ENCODE assay signal across 9 mouse cellular contexts in the genomic region with DNA sequence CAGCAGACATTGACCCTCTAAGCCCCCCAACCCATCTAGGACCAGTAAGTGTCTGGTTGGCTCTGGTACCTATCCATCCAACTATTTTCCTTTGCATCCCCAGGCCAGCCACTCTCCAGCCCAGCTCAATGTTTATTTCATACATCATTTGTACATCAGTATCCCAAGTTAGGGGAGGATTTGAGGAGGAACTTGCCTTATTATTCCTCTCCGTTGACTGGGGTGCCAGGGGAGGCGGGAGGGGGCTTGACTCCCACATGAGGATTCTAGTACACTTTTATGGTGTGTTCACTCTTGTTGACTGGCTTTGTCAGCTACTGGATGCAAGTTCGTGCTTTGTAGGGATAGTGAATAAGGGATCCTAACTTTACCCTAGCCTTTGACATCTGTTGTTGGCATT. TPM values are rescaled to one million over a fixed set of nuclear protein-coding genes. Genes with fewer than 3 reads are reported as not detected.
DNase-seq lines count a peak whose midpoint lies in the region; ATAC-seq and TF ChIP-seq lines count a peak whose summit lies in the region.
"Had no signal": no experiment of that assay in that cellular context is flagged by ENCODE, and none has a peak within 500 bp of the region (broad histone marks: within the 10 kb centered on the region; RNA-seq: fewer than 3 reads in every experiment).

No protein-coding gene starts in this region.

- H3K36me3 ChIP-seq in erythroblast, embryonic 14.5 days (ENCODE audit: control insufficient read depth): peaks cover 29% of the 10 kb centered on the region
- no peaks in the 10 kb centered on the region for H3K36me3 ChIP-seq in testis, adult 2 months (ENCODE audit: control insufficient read depth, insufficient read depth, low read length)
- H3K36me3 ChIP-seq in limb, embryonic 14.5 days (ENCODE audit: control insufficient read depth, insufficient read depth, low read length): 0 out of 2 replicates have a peak, but pooled peaks cover 10% of the 10 kb centered on the region
- no peaks in the 10 kb centered on the region for H3K36me3 ChIP-seq in stomach, embryonic 16.5 days (ENCODE audit: control insufficient read depth, insufficient read depth, low read length)

- no peak for ATAC-seq in erythroblast, adult 5-6 weeks (replicated peaks; ENCODE audit: low FRiP score, poor library complexity, severe bottlenecking)
- no peak for ATAC-seq in limb, embryonic 14.5 days (ENCODE audit: low FRiP score, low read depth)
- no peak for ATAC-seq in stomach, embryonic 16.5 days (ENCODE audit: insufficient read depth, low FRiP score)

- H3K9me3 ChIP-seq in erythroblast, embryonic 14.5 days (ENCODE audit: control insufficient read depth, low read length): no peaks in the 10 kb centered on the region
- no peaks in the 10 kb centered on the region for H3K9me3 ChIP-seq in limb, embryonic 14.5 days (ENCODE audit: control insufficient read depth, low read length)
- H3K9me3 ChIP-seq in stomach, embryonic 16.5 days (replicated peaks; ENCODE audit: control insufficient read depth, low read length): no peaks in the 10 kb centered on the region

- H3K27me3 ChIP-seq in erythroblast, embryonic 14.5 days (ENCODE audit: control insufficient read depth): no peaks in the 10 kb centered on the region
- H3K27me3 ChIP-seq in testis, adult 2 months (ENCODE audit: control insufficient read depth, insufficient read depth, low read length): no peaks in the 10 kb centered on the region
- H3K27me3 ChIP-seq in limb, embryonic 14.5 days (ENCODE audit: control insufficient read depth, insufficient read depth, low read length): no peaks in the 10 kb centered on the region
- H3K27me3 ChIP-seq in stomach, embryonic 16.5 days (ENCODE audit: control insufficient read depth, insufficient read depth, low read length): no peaks in the 10 kb centered on the region

- peak overlapping the region; percentile 97; the same call in 1 of the 2 replicates for H3K9ac ChIP-seq in limb, embryonic 14.5 days (ENCODE audit: low read depth, low read length, severe bottlenecking)
- H3K9ac ChIP-seq in stomach, embryonic 16.5 days (ENCODE audit: low read length): peak overlapping the region; percentile 99

- H3K4me2 ChIP-seq in limb, embryonic 14.5 days (replicated peaks; ENCODE audit: low read depth, low read length, severe bottlenecking): peak overlapping the region; percentile 91
- H3K4me2 ChIP-seq in stomach, embryonic 16.5 days (ENCODE audit: low read depth, low read length): peak overlapping the region; percentile 89

- peaks cover 56% of the 10 kb centered on the region for H3K4me1 ChIP-seq in erythroblast, embryonic 14.5 days (ENCODE audit: control insufficient read depth)
- no peaks in the 10 kb centered on the region; the same call in none of the 2 replicates for H3K4me1 ChIP-seq in testis, adult 2 months (ENCODE audit: control insufficient read depth, insufficient read depth, low read length)
- H3K4me1 ChIP-seq in limb, embryonic 14.5 days (ENCODE audit: control insufficient read depth, insufficient read depth, low read length): peaks cover 11% of the 10 kb centered on the region
- peaks cover 20% of the 10 kb centered on the region for H3K4me1 ChIP-seq in stomach, embryonic 16.5 days (ENCODE audit: control insufficient read depth, insufficient read depth, low read length)

- peak overlapping the region; percentile 82 for H3K4me3 ChIP-seq in erythroblast, embryonic 14.5 days (replicated peaks)
- peak overlapping the region; percentile 75 for H3K4me3 ChIP-seq in testis, adult 2 months (ENCODE audit: control insufficient read depth, low read depth, low read length)
- peak overlapping the region; percentile 99 for H3K4me3 ChIP-seq in limb, embryonic 14.5 days (replicated peaks; ENCODE audit: low read length)
- peak overlapping the region; percentile 94 for H3K4me3 ChIP-seq in stomach, embryonic 16.5 days (replicated peaks; ENCODE audit: low read length)

- no peak for DNase-seq in testis, postnatal 10 days (ENCODE audit: low spot score)
- no peak for DNase-seq in limb, embryonic 14.5 days (ENCODE audit: low spot score)
- DNase-seq in MN1 (ENCODE audit: low spot score): no peak
- no peak for DNase-seq in kidney, postnatal 4 days
- DNase-seq: lung, postnatal 10 days had no signal

- no peak for TF ChIP-seq CTCF in testis, adult 2 months (IDR thresholded peaks at IDR 0.05; ENCODE audit: control insufficient read depth, insufficient read depth, insufficient replicate concordance, low read depth, low read length)

- no peak overlapping the region for H3K27ac ChIP-seq in testis, adult 2 months (ENCODE audit: control insufficient read depth, insufficient read depth, low read depth, low read length)
- H3K27ac ChIP-seq in limb, embryonic 14.5 days (replicated peaks; ENCODE audit: low read depth, low read length): 0 out of 2 replicates have a peak overlapping the region, but pooled peaks have one; percentile 82
- no peak overlapping the region; the same call in 1 of the 2 replicates for H3K27ac ChIP-seq in stomach, embryonic 16.5 days (ENCODE audit: low read length)

- TF ChIP-seq POLR2A in testis, adult 2 months (IDR thresholded peaks at IDR 0.05; ENCODE audit: control insufficient read depth, low read depth, low read length): no peak
- no peak for TF ChIP-seq POLR2A in limb, embryonic 14.5 days (IDR thresholded peaks at IDR 0.05; ENCODE audit: borderline replicate concordance, extremely low read depth, insufficient read depth, insufficient read length)

- 64% methylated on average over 3 of the region's 3 CpGs for WGBS in limb, embryonic 14.5 days
- 51% methylated on average over 3 of the region's 3 CpGs for WGBS in stomach, embryonic 16.5 days

RNA-seq across cellular contexts. Expression of a gene that starts 6.6 kb away (rescaled TPM):
- 2.4 and 2.6 TPM in 2 replicates for polyA plus RNA-seq in erythroblast, embryonic 14.5 days (2012)
- 5.6 and 6.1 TPM in 2 replicates for total RNA-seq in erythroblast, adult 5-6 weeks (2015; ENCODE audit: low replicate concordance)
- 5.3 and 8.4 TPM in 2 replicates for total RNA-seq in erythroblast, adult 5-6 weeks (2017; ENCODE audit: low replicate concordance)
- polyA plus RNA-seq in testis, adult 2 months (2012; rRNA removed): 11.5 and 12.0 TPM in 2 replicates
- 45.1 and 51.5 TPM in 2 replicates for polyA plus RNA-seq in limb, embryonic 14.5 days (2012; rRNA removed)
- polyA plus RNA-seq in limb, embryonic 14.5 days (2014; fragmentation: Nextera tagmentation; extraction: Ambion mirVana): 11.8 and 13.3 TPM in 2 replicates
- 7.7 and 9.0 TPM in 2 replicates for polyA plus RNA-seq in stomach, embryonic 16.5 days (2015; fragmentation: Nextera tagmentation; extraction: Ambion mirVana)

RNA-seq across cellular contexts. Expression of a gene that starts 9.4 kb away (rescaled TPM):
- 7.1 and 9.3 TPM in 2 replicates for polyA plus RNA-seq in erythroblast, embryonic 14.5 days (2012)
- 9.0 TPM in 1 of 2 replicates, not detected in the other for total RNA-seq in erythroblast, adult 5-6 weeks (2015; ENCODE audit: low replicate concordance)
- 4.4 and 7.2 TPM in 2 replicates for total RNA-seq in erythroblast, adult 5-6 weeks (2017; ENCODE audit: low replicate concordance)
- polyA plus RNA-seq in testis, adult 2 months (2012; rRNA removed): 10.2 and 12.7 TPM in 2 replicates
- 40.6 and 50.4 TPM in 2 replicates for polyA plus RNA-seq in limb, embryonic 14.5 days (2012; rRNA removed)
- 52.1 and 54.2 TPM in 2 replicates for polyA plus RNA-seq in limb, embryonic 14.5 days (2014; fragmentation: Nextera tagmentation; extraction: Ambion mirVana)
- polyA plus RNA-seq in stomach, embryonic 16.5 days (2015; fragmentation: Nextera tagmentation; extraction: Ambion mirVana): 46.4 and 48.1 TPM in 2 replicates

RNA-seq across cellular contexts. Expression of a gene that starts 21.3 kb away (rescaled TPM):
- polyA plus RNA-seq in erythroblast, embryonic 14.5 days (2012): not detected in 2 replicates
- total RNA-seq in erythroblast, adult 5-6 weeks (2015; ENCODE audit: low replicate concordance): not detected in 2 replicates
- not detected in 2 replicates for total RNA-seq in erythroblast, adult 5-6 weeks (2017; ENCODE audit: low replicate concordance)
- polyA plus RNA-seq in testis, adult 2 months (2012; rRNA removed): not detected in 2 replicates
- 0.12 and 0.19 TPM in 2 replicates for polyA plus RNA-seq in limb, embryonic 14.5 days (2012; rRNA removed)
- 0.83 TPM in 1 of 2 replicates, not detected in the other for polyA plus RNA-seq in limb, embryonic 14.5 days (2014; fragmentation: Nextera tagmentation; extraction: Ambion mirVana)
- not detected in 2 replicates for polyA plus RNA-seq in stomach, embryonic 16.5 days (2015; fragmentation: Nextera tagmentation; extraction: Ambion mirVana)

RNA-seq across cellular contexts. Expression of a gene that starts 21.6 kb away (rescaled TPM):
- polyA plus RNA-seq in erythroblast, embryonic 14.5 days (2012): 59.2 and 65.3 TPM in 2 replicates
- total RNA-seq in erythroblast, adult 5-6 weeks (2015; ENCODE audit: low replicate concordance): 77.0 and 113 TPM in 2 replicates
- total RNA-seq in erythroblast, adult 5-6 weeks (2017; ENCODE audit: low replicate concordance): 94.2 and 96.3 TPM in 2 replicates
- polyA plus RNA-seq in testis, adult 2 months (2012; rRNA removed): 369 and 402 TPM in 2 replicates
- 770 and 1,100 TPM in 2 replicates for polyA plus RNA-seq in limb, embryonic 14.5 days (2012; rRNA removed)
- 460 and 474 TPM in 2 replicates for polyA plus RNA-seq in limb, embryonic 14.5 days (2014; fragmentation: Nextera tagmentation; extraction: Ambion mirVana)
- polyA plus RNA-seq in stomach, embryonic 16.5 days (2015; fragmentation: Nextera tagmentation; extraction: Ambion mirVana): 257 and 284 TPM in 2 replicates

RNA-seq across cellular contexts. Expression of a gene that starts 34.8 kb away (rescaled TPM):
- polyA plus RNA-seq in erythroblast, embryonic 14.5 days (2012): under 0.01 TPM in 1 of 2 replicates, not detected in the other
- not detected in 2 replicates for total RNA-seq in erythroblast, adult 5-6 weeks (2015; ENCODE audit: low replicate concordance)
- not detected in 2 replicates for total RNA-seq in erythroblast, adult 5-6 weeks (2017; ENCODE audit: low replicate concordance)
- polyA plus RNA-seq in testis, adult 2 months (2012; rRNA removed): 10.2 and 11.5 TPM in 2 replicates
- polyA plus RNA-seq in limb, embryonic 14.5 days (2012; rRNA removed): 0.35 and 0.37 TPM in 2 replicates
- polyA plus RNA-seq in limb, embryonic 14.5 days (2014; fragmentation: Nextera tagmentation; extraction: Ambion mirVana): 0.11 TPM in 1 of 2 replicates, not detected in the other
- 0.99 TPM in 2 replicates for polyA plus RNA-seq in stomach, embryonic 16.5 days (2015; fragmentation: Nextera tagmentation; extraction: Ambion mirVana)
